Mouse (Mus musculus): ENCODE measurements around the gene Pla2g7. TPM values are rescaled to one million over a fixed set of nuclear protein-coding genes. Genes with fewer than 3 reads are reported as not detected.
"Not testable (repeated sequence)": the region's sequence is repeated elsewhere in the genome, so short reads cannot be mapped to it uniquely, and the experiment has no call there.

Gene Pla2g7
- polyA plus RNA-seq (2014; fragmentation: Nextera tagmentation; extraction: Ambion mirVana) = 16.1 and 17.5 TPM in 2 replicates

GRCm38 (mm10) chr17:43567992-43568888 lies at the start of gene Pla2g7:
Gene Pla2g7, plus strand, starts transcription at chr17:43568098.
- Histone ChIP-seq H3K27ac (replicated peaks; ENCODE audit: low read depth, low read length) (peak within 1 kb of the TSS; percentile 35; the same call in 1 of the 2 replicates), H3K4me1 (ENCODE audit: control insufficient read depth, insufficient read depth, low read length) (no peaks in the 10 kb centered on the region), H3K9ac (ENCODE audit: low read depth, low read length) (peak within 1 kb of the TSS; percentile 53), H3K4me2 (ENCODE audit: low read depth, low read length) (peak within 1 kb of the TSS; percentile 93), H3K27me3 (replicated peaks; ENCODE audit: control insufficient read depth, insufficient read depth, low read length) (no peaks in the 10 kb centered on the region), H3K4me3 (ENCODE audit: low read depth, low read length) (peak within 1 kb of the TSS; percentile 50), H3K36me3 (ENCODE audit: control insufficient read depth, insufficient read depth, low read length) (no peaks in the 10 kb centered on the region), H3K9me3 (ENCODE audit: control insufficient read depth, low read length) (no peaks in the 10 kb centered on the region)
- ATAC-seq (ENCODE audit: low read depth) (peak; percentile 88), DNase-seq (ENCODE audit: low spot score) (peak; percentile 61)
- under 1% methylated on average over 32 of the region's 34 CpGs for WGBS

- Histone ChIP-seq H3K4me3 (ENCODE audit: low read depth, low read length) (no peak overlapping the region), H3K27me3 (replicated peaks; ENCODE audit: control insufficient read depth, insufficient read depth, low read length) (no peaks in the 10 kb centered on the region; the same call in 1 of the 2 replicates), H3K36me3 (ENCODE audit: control insufficient read depth, insufficient read depth, low read length) (no peaks in the 10 kb centered on the region), H3K9me3 (ENCODE audit: control insufficient read depth, low read length) (peaks cover 13% of the 10 kb centered on the region), H3K27ac (replicated peaks; ENCODE audit: low read depth, low read length) (no peak overlapping the region), H3K4me2 (ENCODE audit: low read depth, low read length) (no peak overlapping the region), H3K9ac (ENCODE audit: low read depth, low read length) (no peak overlapping the region), H3K4me1 (ENCODE audit: control insufficient read depth, insufficient read depth, low read length) (no peaks in the 10 kb centered on the region)
- peak; percentile 93 for DNase-seq (ENCODE audit: low spot score)
- peak; percentile 65 for ATAC-seq (ENCODE audit: low read depth)
- WGBS = 27% methylated on average over 18 of the region's 18 CpGs
Measured at GRCm38 (mm10) chr17:43518644-43519409, 49.1 kb upstream of the Pla2g7 start.

GRCm38 (mm10) chr17:43520166-43520565 lies 47.7 kb upstream of the Pla2g7 start:
- Histone ChIP-seq H3K4me3 (ENCODE audit: low read depth, low read length) (no peak overlapping the region), H3K27ac (replicated peaks; ENCODE audit: low read depth, low read length) (no peak overlapping the region), H3K4me2 (ENCODE audit: low read depth, low read length) (no peak overlapping the region), H3K36me3 (ENCODE audit: control insufficient read depth, insufficient read depth, low read length) (no peaks in the 10 kb centered on the region), H3K4me1 (ENCODE audit: control insufficient read depth, insufficient read depth, low read length) (no peaks in the 10 kb centered on the region), H3K9ac (ENCODE audit: low read depth, low read length) (no peak overlapping the region), H3K9me3 (ENCODE audit: control insufficient read depth, low read length) (peaks cover 4% of the 10 kb centered on the region; the same call in 1 of the 2 replicates), H3K27me3 (replicated peaks; ENCODE audit: control insufficient read depth, insufficient read depth, low read length) (no peaks in the 10 kb centered on the region; the same call in 1 of the 2 replicates)
- 80% methylated on average over 3 of the region's 3 CpGs for WGBS
- DNase-seq (ENCODE audit: low spot score) (no peak), ATAC-seq (ENCODE audit: low read depth) (no peak)

- no peaks in the 10 kb centered on the region for H3K36me3 ChIP-seq (ENCODE audit: control insufficient read depth, insufficient read depth, low read length)
- no peak overlapping the region for H3K27ac ChIP-seq (replicated peaks; ENCODE audit: low read depth, low read length)
- WGBS = 70% methylated on average over 2 of the region's 2 CpGs
- H3K4me2 ChIP-seq (ENCODE audit: low read depth, low read length) = no peak overlapping the region
- H3K9me3 ChIP-seq (ENCODE audit: control insufficient read depth, low read length) = no peaks in the 10 kb centered on the region
- H3K4me1 ChIP-seq (ENCODE audit: control insufficient read depth, insufficient read depth, low read length) = peaks cover 8% of the 10 kb centered on the region; the same call in 1 of the 2 replicates
- no peak overlapping the region for H3K4me3 ChIP-seq (ENCODE audit: low read depth, low read length)
- no peak for DNase-seq (ENCODE audit: low spot score)
- H3K9ac ChIP-seq (ENCODE audit: low read depth, low read length) = no peak overlapping the region
- no peak for ATAC-seq (ENCODE audit: low read depth)
- H3K27me3 ChIP-seq (replicated peaks; ENCODE audit: control insufficient read depth, insufficient read depth, low read length) = no peaks in the 10 kb centered on the region
Measured at GRCm38 (mm10) chr17:43530507-43530906, 37.4 kb upstream of the Pla2g7 start.

GRCm38 (mm10) chr17:43531192-43531591 lies 36.7 kb upstream of the Pla2g7 start:
- H3K4me3 ChIP-seq (ENCODE audit: low read depth, low read length) = no peak overlapping the region
- H3K27ac ChIP-seq (replicated peaks; ENCODE audit: low read depth, low read length) = no peak overlapping the region
- ATAC-seq (ENCODE audit: low read depth) = no peak
- H3K9ac ChIP-seq (ENCODE audit: low read depth, low read length) = no peak overlapping the region
- no peaks in the 10 kb centered on the region for H3K36me3 ChIP-seq (ENCODE audit: control insufficient read depth, insufficient read depth, low read length)
- H3K4me2 ChIP-seq (ENCODE audit: low read depth, low read length) = no peak overlapping the region
- peaks cover 8% of the 10 kb centered on the region; the same call in 1 of the 2 replicates for H3K4me1 ChIP-seq (ENCODE audit: control insufficient read depth, insufficient read depth, low read length)
- no peaks in the 10 kb centered on the region for H3K27me3 ChIP-seq (replicated peaks; ENCODE audit: control insufficient read depth, insufficient read depth, low read length)
- H3K9me3 ChIP-seq (ENCODE audit: control insufficient read depth, low read length) = no peaks in the 10 kb centered on the region
- DNase-seq (ENCODE audit: low spot score) = no peak
- 94% methylated on average over 4 of the region's 4 CpGs for WGBS

- no peaks in the 10 kb centered on the region for H3K27me3 ChIP-seq (replicated peaks; ENCODE audit: control insufficient read depth, insufficient read depth, low read length)
- peak; percentile 92 for DNase-seq (ENCODE audit: low spot score)
- 12% methylated on average over 23 of the region's 23 CpGs for WGBS
- ATAC-seq (ENCODE audit: low read depth) = peak; percentile 94
- H3K9me3 ChIP-seq (ENCODE audit: control insufficient read depth, low read length) = no peaks in the 10 kb centered on the region
- H3K4me2 ChIP-seq (ENCODE audit: low read depth, low read length) = peak overlapping the region; percentile 54
- peaks cover 8% of the 10 kb centered on the region; the same call in 1 of the 2 replicates for H3K4me1 ChIP-seq (ENCODE audit: control insufficient read depth, insufficient read depth, low read length)
- H3K27ac ChIP-seq (replicated peaks; ENCODE audit: low read depth, low read length) = peak overlapping the region; percentile 48
- peak overlapping the region; percentile 46 for H3K9ac ChIP-seq (ENCODE audit: low read depth, low read length)
- peak overlapping the region; percentile 26 for H3K4me3 ChIP-seq (ENCODE audit: low read depth, low read length)
- no peaks in the 10 kb centered on the region for H3K36me3 ChIP-seq (ENCODE audit: control insufficient read depth, insufficient read depth, low read length)
Measured at GRCm38 (mm10) chr17:43534362-43535222, 33.3 kb upstream of the Pla2g7 start.

GRCm38 (mm10) chr17:43536841-43537240 lies 31.1 kb upstream of the Pla2g7 start:
- WGBS = 93% methylated on average over 6 of the region's 6 CpGs
- not testable (repeated sequence) for H3K4me1 ChIP-seq (ENCODE audit: control insufficient read depth, insufficient read depth, low read length); H3K4me2 ChIP-seq (ENCODE audit: low read depth, low read length); H3K27ac ChIP-seq (replicated peaks; ENCODE audit: low read depth, low read length); ATAC-seq (ENCODE audit: low read depth); H3K36me3 ChIP-seq (ENCODE audit: control insufficient read depth, insufficient read depth, low read length); H3K9ac ChIP-seq (ENCODE audit: low read depth, low read length); DNase-seq (ENCODE audit: low spot score); H3K4me3 ChIP-seq (ENCODE audit: low read depth, low read length); H3K9me3 ChIP-seq (ENCODE audit: control insufficient read depth, low read length); H3K27me3 ChIP-seq (replicated peaks; ENCODE audit: control insufficient read depth, insufficient read depth, low read length)

- Histone ChIP-seq H3K27ac (replicated peaks; ENCODE audit: low read depth, low read length) (no peak overlapping the region), H3K9ac (ENCODE audit: low read depth, low read length) (no peak overlapping the region), H3K4me2 (ENCODE audit: low read depth, low read length) (no peak overlapping the region), H3K36me3 (ENCODE audit: control insufficient read depth, insufficient read depth, low read length) (no peaks in the 10 kb centered on the region), H3K27me3 (replicated peaks; ENCODE audit: control insufficient read depth, insufficient read depth, low read length) (no peaks in the 10 kb centered on the region), H3K4me1 (ENCODE audit: control insufficient read depth, insufficient read depth, low read length) (peaks cover 8% of the 10 kb centered on the region; the same call in 1 of the 2 replicates), H3K9me3 (ENCODE audit: control insufficient read depth, low read length) (no peaks in the 10 kb centered on the region), H3K4me3 (ENCODE audit: low read depth, low read length) (no peak overlapping the region)
- WGBS = 91% methylated on average over 3 of the region's 3 CpGs
- DNase-seq (ENCODE audit: low spot score) (no peak), ATAC-seq (ENCODE audit: low read depth) (no peak)
Measured at GRCm38 (mm10) chr17:43538767-43539166, 29.1 kb upstream of the Pla2g7 start.

Data from embryonic facial prominence, embryonic 14.5 days (tissue).